Mouse (Mus musculus) monocyte, adult 2 months (primary cell): ENCODE results near the gene Krt31.

ENCODE experiments used
- DNase-seq, 2 experiments: peaks; one replicate each; pipeline ENCODE4 v3.0.0; 2022; ENCODE audit warnings: low spot score in 2 of 2, low read depth in 1 of 2

The Krt31 gene

DNA sequence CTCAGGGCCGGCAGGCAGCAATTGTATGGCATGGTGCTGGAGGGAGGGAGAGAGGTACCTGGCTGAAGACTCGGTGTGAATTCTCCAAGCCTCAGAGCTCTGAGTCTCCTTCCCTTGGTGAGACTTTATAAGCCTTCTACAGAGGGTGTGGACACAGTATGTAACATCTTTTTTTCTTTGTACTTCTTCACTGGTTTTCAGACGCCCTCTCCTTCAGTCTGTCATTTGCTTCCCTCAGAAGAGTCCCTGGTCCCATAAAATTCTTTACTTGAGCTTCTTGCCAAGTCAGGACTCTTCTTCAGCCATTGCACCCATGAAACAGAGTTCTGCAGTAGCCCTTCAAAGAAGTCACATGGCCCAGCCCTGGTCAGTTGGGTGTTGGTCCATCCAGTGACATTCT lies at the start of gene Krt31:
Gene Krt31, minus strand, starts transcription at position 101 of the 400 bp plus-strand sequence.
- no peak for DNase-seq

DNA sequence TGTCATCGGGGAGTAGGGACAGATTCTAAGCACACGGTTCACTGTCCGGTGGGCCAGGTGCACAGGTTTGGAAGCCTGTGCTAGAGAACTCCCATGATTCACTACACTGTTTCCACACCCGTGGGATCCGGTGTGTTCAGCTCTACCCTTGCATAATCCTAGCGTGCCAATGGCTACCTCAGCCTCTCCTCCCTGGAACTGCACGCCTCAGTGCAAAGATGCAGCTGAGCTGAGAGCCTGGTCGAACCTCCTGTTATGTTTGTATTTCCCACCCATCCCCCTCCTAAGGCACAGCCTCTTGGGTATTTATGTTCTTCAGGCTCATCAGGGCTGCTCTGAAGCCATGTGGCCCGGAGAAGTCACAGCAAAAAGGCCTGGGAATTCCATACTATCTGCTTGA lies 47.5 kb upstream of the Krt31 start:
- DNase-seq, result no peak

DNA sequence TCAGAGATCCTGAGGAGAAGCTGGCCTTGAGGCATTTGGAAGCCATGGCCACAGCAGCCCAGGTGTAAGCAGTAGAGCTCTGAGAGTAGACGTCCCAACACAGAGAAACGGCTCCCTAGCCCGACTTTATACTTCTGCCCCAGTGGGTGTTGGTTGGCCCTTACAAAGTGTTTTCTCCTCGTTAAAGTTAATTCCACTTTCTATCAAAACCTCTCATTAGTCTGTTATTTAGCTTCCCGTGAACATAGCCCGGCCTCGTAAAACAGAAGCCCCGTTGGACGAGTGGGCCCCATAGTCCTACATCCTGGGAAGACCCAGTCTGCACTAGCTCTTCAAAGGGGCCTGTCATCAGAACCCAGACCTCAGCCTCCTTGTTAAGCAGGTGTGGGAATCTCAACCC lies 45.8 kb upstream of the Krt31 start, which contains the start of gene Krt35:
Gene Krt35, minus strand, starts transcription at position 101 of the 400 bp plus-strand sequence.
- no peak for DNase-seq

DNA sequence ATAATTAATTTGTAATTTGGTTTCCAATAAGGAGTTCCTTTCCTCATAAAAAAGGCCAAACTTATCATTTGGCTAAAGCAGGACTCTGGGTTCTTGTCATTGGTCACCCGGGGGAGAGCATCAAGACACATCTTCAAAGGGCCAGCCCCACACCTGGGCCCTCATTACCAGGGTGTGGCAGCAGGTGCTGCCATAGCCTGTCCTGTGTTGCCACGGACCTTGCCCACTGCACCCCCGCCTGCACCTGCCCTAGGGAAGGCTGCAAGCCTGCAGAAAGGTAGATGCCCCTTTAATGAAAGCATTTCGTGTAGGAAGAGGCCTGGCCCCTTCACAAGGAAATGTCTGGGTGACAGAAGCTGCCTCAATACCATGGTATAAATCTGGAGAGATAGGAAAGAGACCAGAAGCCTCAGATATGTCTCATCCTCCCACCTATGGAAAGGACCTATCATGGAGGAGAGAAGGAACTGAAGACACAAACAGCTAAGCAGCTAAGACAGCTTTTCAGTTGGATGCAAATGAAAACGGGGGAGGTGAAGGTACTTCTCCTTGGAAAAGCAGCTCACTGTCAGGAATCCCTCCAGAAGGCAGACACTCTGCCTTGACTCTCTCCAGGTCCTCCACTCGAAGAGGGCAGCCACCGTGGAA lies 38.2 kb upstream of the Krt31 start:
- no peak for DNase-seq

DNA sequence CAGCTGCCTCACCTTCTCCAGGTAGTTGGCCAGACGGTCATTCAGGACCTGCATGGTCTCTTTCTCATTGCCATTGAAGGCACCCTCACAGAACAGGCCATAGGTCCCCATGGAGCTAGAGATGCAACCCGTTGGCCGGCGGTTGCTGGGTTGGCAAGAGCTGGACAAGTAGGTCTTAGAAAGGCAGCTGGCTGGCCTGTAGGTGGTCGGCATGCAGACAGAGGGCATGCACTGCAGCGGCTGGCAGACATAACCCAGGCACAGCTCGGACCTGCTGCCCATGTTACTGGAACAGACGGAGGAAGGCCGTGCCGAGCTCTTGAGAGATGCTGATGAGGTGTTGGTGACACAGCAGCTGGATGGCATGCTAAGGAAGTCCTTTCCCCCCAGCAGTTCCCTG lies 37.5 kb upstream of the Krt31 start, which contains the start of gene Krt32:
Gene Krt32, minus strand, starts transcription at position 366 of the 400 bp plus-strand sequence.
- DNase-seq, result no peak

DNA sequence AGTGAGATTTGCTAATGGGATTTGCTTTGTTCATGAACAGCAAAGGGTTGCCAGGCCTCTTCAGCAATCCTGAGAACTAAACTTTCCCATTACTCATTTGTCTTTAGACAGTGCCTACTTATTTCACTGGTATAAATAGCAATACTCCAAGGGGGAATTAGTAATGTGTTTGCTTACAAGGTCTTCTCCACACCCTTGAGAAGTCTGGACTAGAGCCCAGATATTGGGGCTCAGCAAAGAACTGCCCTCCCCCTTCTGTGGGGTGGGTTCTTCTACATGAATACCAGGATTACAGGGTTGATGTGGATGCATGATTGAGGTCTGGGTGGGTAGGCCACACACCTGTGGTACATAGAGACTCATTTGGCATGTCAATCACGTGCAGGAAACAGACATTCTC lies 23.5 kb upstream of the Krt31 start:
- no peak for DNase-seq

DNA sequence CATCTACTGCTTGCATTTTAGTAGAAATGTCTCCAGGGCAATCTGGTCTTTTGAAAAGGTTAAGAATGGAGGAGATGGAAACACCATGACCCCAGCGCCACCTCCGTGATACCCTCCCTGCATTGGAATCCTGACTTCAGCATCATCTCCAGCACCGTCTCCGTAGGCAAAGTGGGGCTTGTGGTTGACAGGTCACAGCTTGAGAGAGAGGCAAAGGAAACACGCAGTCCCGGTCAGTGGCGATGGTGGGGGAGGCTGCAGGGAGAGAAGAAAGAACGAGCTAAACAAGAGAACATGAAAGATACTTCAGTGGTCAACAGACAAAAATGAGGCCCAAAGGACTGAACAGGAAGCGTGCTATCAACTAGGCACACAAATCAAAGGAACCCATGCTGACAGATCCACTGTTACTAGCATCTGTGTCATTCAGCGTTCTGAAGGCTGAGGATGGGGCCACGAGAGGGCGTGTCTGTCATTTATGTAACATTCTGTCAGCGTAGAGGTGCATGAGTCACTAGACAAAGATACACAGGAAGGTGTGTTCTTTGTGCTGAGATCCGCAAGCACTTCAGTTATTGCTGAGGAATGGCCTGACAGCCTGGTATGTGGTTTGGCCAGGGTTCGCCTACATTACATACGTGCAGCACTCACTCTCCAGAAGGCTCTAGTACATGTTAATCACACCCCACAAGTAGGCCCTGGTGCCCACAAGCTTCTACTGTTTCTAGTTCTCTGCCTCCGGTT lies 17.1 kb upstream of the Krt31 start:
- no peak for DNase-seq

DNA sequence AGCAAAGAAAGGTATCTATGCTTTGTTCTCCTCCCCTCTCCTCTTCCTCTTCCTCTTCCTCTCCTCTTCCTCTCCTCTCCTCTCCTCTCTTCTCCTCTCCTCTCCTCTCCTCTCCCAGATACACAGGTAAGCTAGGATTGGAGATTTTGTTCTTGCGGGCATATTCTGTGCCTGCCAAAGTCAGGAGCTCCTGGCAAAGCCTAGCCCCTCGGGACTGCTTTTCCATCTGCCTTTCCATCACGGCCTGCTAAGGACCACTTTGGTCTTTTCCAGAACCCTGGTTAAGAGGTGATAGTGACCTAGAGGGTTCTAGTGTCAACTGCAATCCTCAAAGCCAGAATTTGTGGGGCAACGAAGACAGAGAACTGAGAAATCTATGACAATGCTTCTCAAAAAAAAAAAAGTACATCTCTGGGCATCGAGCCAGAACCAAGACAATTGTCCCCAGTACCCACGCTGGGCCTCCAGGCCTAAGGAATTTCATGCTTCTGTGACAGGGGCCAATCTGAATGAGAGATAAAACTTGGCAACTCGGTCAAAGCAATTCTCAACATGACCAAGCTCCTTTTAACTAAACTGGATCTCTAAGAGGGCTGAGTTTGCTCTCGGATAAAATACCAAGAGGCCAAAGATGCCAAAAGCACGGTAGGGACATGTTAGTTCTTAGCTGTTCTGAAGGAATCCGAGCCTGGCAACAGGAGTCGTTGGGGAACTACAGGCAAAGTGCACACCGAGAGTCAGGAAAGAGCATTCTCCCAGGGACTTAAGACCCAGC lies 16.1 kb upstream of the Krt31 start:
- DNase-seq, result no peak

DNA sequence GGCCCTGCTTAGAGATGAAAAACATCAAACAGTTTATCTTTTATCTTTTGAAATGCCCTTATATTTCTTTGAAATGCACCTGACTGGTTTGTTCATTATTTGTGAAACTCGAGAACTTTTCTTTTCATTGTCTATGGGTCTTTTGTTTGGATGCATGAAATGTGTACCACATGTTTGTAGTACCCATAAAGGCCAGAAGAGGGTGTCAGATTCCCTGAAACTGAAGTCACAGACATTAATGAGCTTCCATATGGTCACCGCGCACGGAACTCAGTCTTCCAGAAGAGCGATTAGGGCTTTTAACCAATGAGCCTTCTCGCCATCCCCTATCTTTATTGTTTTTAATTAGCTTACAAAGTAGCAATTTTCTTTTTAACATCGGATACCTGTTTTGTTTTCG lies 8.5 kb upstream of the Krt31 start:
- no peak for DNase-seq

DNA sequence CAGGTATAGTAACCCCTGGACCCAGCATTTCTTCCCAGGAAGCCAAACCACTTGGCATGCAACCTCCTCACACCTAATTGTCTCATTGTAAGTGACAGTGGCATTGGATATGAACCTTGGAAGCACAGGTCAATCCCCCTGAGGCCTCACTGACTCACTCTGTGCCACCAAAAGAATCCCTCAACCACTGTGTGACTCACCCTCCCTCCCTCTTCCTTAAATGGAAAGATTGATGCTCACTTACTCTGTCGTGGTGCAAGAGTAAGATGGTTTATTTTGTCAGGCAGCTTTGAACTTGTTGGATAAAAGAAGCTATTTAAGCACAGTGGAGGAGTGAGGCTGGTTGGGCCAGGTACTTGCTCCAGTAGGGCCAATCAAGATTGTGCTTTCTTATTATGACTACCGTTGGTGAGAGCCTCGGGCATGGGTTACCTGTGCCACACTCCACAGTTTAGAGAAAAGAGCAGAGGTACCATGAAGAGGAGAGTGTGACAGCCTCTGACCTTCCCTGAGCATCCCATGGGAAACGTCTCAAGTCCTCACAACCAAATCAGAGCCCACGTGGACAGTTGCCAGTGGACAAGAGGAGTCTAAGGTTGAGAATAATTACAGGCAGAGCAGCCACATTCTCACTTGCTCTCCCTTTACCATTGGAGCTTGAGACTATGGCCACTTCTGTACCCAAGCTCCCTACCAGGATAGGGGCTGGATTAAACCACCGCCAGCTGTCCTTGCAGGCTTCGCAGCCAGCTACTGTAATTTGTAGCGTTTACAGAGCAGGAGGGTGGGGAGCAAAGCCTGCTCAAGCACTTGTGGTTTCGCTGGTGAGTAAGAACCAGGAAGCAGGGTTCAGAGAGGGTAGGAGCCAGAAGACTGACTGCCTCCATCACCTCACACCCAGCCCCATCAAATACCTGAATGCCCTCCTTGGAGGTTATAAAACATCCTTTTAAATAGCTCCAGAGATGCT lies 5.6 kb upstream of the Krt31 start:
- DNase-seq, result no peak

DNA sequence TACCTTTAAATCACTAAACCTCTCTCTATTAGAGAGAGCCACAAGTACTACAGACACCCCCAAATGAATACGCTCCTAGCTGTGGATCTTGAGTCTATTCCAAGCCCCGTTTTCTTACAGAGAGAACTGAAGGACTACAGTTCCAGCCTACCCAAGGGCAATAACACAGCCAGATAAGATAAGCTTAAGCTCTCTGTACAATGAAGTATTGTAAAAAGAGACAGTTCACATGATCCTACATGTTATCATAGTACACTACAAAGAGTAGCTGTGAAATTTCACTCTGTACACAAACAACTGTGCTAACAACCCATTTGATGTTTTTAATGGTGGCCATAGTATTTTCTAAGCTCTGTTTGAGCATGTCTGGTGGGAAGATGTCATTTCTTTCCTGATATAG lies 3.2 kb downstream of the Krt31 start:
- DNase-seq, result no peak

DNA sequence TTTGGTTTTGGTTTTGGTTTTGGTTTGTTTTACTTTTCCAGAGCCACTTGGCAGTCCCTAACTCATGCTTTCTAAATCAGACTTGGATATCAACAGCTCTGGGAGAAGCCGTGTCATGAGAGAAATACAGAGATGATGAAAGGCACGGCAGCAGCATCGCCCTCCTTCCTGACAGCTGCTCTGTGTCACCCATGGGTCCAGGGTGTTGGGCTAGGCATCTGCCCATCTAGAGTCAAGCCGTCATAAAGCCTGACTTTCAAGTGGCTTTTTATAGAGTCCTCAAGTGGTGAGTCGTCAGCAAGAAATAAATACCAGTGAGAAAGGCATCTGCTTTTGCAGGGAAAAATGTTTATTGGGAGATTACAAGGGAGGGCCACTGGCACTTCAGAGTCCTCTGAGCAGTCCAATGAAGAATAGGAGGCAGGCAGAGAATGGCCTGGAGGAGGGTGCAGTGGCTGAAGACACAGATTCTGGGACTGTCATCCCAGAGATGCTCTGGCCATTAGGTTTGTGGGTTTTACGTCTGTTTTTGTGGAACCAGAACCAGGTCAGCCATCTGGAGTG lies 4.0 kb downstream of the Krt31 start:
- no peak for DNase-seq

DNA sequence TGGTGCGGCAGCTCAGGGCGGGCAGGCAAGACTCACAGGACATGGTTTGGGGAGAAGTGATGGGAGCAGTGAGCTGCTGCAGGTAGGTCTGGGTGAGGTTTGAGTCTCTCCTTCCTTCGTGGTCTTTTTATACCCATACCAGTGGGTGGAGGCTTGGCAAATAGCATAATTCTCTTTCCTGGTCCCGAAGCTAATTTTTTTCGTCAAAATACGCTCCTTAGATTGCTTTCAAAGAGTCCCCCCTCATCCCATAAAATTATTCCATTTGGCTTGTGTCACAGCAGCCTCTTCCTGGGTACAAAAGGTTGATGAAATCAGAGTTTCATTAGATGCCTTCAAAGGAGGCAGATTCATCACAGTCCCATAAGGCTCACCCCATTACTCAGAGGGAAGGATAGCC lies 8.9 kb downstream of the Krt31 start, which contains the start of gene Krt34:
Gene Krt34, minus strand, starts transcription at position 101 of the 400 bp plus-strand sequence.
- DNase-seq, result no peak

DNA sequence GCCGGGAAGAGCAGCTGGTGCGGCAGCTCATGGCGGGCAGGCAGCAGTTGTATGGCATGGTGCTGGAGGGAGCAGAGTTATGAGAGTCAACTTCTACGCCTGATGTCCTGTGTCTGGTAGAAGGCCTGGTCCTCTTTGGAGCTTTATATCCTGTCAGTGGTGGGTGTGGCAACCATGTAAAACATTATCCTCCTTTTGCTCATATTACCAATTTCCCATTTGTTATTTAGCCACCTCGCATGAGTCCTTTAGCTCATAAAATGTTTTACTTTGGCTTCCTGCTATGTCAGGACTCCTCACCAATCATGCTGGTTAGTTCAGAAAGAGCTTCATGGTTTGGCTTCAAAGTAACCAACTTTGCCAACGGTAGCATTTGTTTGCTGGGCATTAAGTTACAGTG lies 20.6 kb downstream of the Krt31 start, which contains the start of gene Krt33b:
Gene Krt33b, minus strand, starts transcription at position 101 of the 400 bp plus-strand sequence.
- DNase-seq, result no peak

DNA sequence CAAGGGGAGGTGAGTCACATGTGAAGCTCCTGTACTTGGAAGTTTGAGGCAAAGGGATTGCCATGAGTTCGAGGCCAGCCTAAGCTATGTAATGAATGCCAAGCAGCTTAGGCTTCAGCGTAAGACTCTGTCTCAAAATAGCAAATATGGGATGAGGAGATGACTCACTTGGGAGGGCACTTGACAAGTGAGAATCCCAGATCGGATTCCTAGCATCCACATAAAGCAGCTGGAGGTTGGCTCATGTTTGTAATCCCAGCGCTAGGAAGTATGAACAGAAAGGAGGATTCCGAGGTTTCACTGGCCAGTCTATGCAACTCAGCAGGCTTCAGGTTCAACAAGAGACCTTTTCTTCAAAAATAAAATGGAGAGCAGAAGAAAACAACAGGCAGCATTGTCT lies 28.9 kb downstream of the Krt31 start:
- no peak for DNase-seq

DNA sequence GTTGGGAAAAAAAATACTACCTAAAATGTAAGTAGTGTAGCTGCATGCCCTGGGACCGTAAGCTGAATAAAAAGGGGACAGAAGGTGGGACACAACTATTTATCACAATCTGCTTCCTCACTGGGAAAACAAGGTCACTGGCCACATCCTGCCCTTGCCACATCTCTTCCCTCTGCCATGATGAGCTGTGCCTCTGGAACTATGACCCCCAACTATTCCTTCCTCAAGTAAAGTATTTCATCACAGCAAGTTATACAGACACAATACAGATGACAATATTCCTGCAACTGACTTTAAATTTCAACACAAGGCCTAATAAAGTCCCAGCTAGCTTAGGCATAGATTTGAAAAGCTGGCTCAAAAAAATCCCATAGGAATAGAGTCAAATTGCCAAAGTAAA lies 30.9 kb downstream of the Krt31 start:
- DNase-seq, result no peak

DNA sequence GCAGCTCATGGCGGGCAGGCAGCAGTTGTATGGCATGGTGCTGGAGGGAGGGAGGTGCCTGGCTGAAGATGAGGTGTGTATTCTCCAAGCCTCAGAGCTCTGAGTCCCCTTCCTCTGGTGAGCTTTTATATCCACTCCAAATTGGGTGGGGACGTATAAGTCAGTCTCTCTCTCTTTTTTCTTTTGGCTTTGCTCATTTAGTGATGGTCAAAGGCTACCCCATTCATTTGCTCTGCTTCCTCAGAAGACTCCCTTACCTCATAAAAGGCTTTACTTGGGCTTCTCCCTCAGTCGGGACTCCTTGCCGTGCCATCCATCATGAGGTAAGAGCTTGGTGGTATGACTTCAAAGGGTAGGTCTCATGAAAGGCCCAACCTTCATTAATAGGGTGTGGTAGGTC lies 34.2 kb downstream of the Krt31 start, which contains the start of gene Krt33a:
Gene Krt33a, minus strand, starts transcription at position 101 of the 400 bp plus-strand sequence.
- DNase-seq, result no peak

DNA sequence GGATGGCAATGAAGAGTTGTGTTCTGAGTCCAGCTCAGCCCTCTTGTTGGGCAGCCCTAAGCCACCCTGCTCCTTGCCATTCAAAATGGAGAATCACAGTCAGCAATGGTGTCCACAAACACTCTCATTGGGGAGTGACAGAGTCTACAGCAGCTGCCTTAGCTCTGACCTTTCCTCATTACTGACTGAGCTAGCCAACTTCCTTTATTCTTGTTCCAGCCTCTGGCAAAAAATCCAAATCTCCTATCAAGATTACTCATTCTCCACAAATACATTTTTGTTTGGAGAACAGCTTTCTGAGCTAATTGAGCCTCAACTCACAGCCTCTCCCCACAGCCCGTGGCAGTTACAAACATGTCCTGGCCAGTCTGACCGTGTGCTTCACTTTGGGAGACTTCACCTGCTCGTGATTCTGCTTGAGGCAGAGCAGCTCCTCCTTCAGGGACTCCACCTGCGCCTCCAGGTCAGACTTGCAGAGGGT lies 36.6 kb downstream of the Krt31 start:
- DNase-seq, result no peak

DNA sequence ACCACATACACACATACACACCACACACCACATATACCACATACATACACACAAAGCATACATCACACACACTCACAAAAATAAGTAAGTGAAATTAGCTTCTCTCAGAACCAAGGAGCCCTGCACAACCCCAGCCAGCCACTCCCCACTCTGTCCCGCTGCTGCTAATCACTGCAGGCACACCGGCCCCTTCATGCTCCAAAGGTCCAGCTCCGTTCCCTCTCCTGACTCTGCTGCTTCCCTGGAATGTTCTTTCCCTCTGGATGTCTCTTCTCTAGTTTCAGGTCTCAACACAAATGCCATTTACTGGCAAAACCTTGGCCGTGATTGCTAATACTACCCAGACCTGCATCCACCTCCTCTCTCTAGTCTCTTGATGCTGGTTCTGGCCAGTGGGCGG lies 39.7 kb downstream of the Krt31 start:
- no peak for DNase-seq

DNA sequence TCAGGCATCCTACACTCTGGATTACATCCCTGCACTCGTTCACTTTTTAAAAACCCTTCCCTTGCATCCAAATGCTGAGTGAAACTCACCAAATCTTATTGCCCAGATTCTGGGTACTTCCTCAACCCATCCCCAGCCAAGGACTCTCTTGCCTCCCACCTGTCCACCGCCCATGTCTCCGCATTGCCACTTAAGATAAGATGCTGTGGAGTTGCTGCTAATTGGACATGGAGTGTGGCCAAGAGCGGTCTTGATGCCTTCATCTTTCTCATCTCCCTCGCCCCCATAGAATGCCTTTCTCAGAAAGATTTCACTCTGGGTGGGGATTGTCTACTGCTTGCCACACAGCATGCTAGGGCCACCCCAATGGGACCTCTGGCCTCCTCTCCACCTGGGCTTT lies 42.0 kb downstream of the Krt31 start:
- no peak for DNase-seq
